Mouse (Mus musculus) intestine, embryonic 16.5 days (tissue): ENCODE data around the gene Spi1. TPM values are rescaled to one million over a fixed set of nuclear protein-coding genes. Genes with fewer than 3 reads are reported as not detected.
A peak's percentile ranks its signal among the peaks of the same experiment; 100 is the strongest.

ENCODE experiments used
- ATAC-seq: fragments of 200-750 bp; cut with Nextera tagmentation; 2 replicates; pipeline ENCODE4 v1.8.0; 2017; ENCODE audit warnings: moderate TSS enrichment, moderate library complexity
- H3K27ac ChIP-seq: fragments of 300-500 bp; sonication (generic); 2 replicates; pipeline ENCODE4 v1.5.1; 2014; ENCODE audit warnings: mild to moderate bottlenecking, low read length
- H3K27me3 ChIP-seq: fragments of 300-500 bp; sonication (generic); replicated peaks from 2 replicates; pipeline ENCODE4 v1.6.1; 2014; ENCODE audit warnings: low read length, control low read depth, mixed read lengths; ENCODE audit not compliant: control insufficient read depth, insufficient read depth
- H3K36me3 ChIP-seq: fragments of 300-500 bp; sonication (generic); 2 replicates; pipeline ENCODE4 v1.6.1; 2014; ENCODE audit warnings: low read length, control low read depth; ENCODE audit not compliant: control insufficient read depth, insufficient read depth
- H3K4me1 ChIP-seq: fragments of 300-500 bp; sonication (generic); 2 replicates; pipeline ENCODE4 v1.6.1; 2014; ENCODE audit warnings: low read length, control low read depth, mixed read lengths; ENCODE audit not compliant: control insufficient read depth, insufficient read depth
- H3K4me2 ChIP-seq: fragments of 300-500 bp; sonication (generic); 2 replicates; pipeline ENCODE4 v1.6.1; 2014; ENCODE audit warnings: low read depth, low read length, control low read depth
- H3K4me3 ChIP-seq: fragments of 300-500 bp; sonication (generic); 2 replicates; pipeline ENCODE4 v1.5.1; 2014; ENCODE audit warnings: mild to moderate bottlenecking, low read length
- H3K9ac ChIP-seq: fragments of 300-500 bp; sonication (generic); 2 replicates; pipeline ENCODE4 v1.6.1; 2014; ENCODE audit warnings: low read depth, low read length
- H3K9me3 ChIP-seq: fragments of 300-500 bp; sonication (generic); 2 replicates; pipeline ENCODE4 v1.6.1; 2016; ENCODE audit warnings: low read length, control low read depth; ENCODE audit not compliant: control insufficient read depth
- WGBS: fragments of 180-500 bp; shearing (Covaris S2); extraction: QIAGEN DNeasy Blood & Tissue Kit; methylation state at CpG from one replicate; pipeline ENCODE4 v1.1.7; 2014; 5-methylcytosine and 5-hydroxymethylcytosine counted together
- polyA plus RNA-seq: library from polyadenylated mRNA; unstranded; fragments of >200 nt; fragmentation: Nextera tagmentation; extraction: Ambion mirVana; gene quantifications from 2 replicates; pipeline ENCODE4 v1.2.1, GENCODE M21; 2015

Gene Spi1
- polyA plus RNA-seq, 1 experiment from 2014 or later: 4.2 TPM

- H3K27ac ChIP-seq: no peak overlapping the region
- H3K36me3 ChIP-seq: no peaks in the 10 kb centered on the region
- no peaks in the 10 kb centered on the region for H3K4me1 ChIP-seq
- no peak overlapping the region for H3K4me3 ChIP-seq
- no peak overlapping the region for H3K4me2 ChIP-seq
- whole genome bisulfite sequencing: 73% methylated on average over 9 of the region's 9 CpGs
- no peaks in the 10 kb centered on the region for H3K9me3 ChIP-seq
- H3K9ac ChIP-seq: no peak overlapping the region
- ATAC-seq: no peak
- no peaks in the 10 kb centered on the region for H3K27me3 ChIP-seq
Observed at GRCm38 (mm10) chr2:91086392-91087237, 4.4 kb downstream of the Spi1 start.

- Histone ChIP-seq H3K4me1 (no peaks in the 10 kb centered on the region), H3K27ac (no peak overlapping the region), H3K27me3 (no peaks in the 10 kb centered on the region), H3K4me3 (no peak overlapping the region), H3K9ac (no peak overlapping the region), H3K4me2 (no peak overlapping the region), H3K36me3 (no peaks in the 10 kb centered on the region), H3K9me3 (no peaks in the 10 kb centered on the region)
- whole genome bisulfite sequencing: 79% methylated on average over 9 of the region's 9 CpGs
- no peak for ATAC-seq
Observed at GRCm38 (mm10) chr2:91087453-91087852, 5.3 kb downstream of the Spi1 start.

DNA sequence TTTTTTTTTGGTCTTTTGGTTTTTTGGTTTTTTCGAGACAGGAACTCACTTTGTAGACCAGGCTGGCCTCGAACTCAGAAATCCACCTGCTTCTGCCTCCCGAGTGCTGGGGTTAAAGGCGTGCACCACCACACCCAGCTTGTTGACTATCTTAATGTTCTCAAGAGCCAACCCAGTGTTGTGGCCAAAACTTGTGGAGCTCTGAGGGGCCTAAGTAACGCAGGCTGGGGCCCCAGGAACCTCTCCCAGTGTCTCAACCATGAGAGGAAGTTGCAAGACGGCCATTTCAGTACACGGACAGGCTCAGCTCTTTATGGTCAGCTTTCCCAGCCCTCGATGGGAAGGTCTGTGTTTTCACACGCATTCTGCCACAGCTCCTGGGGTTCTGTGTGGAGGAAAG lies 6.8 kb downstream of the Spi1 start:
- H3K9ac ChIP-seq: no peak overlapping the region
- H3K4me2 ChIP-seq: no peak overlapping the region
- no peaks in the 10 kb centered on the region for H3K4me1 ChIP-seq
- H3K9me3 ChIP-seq: no peaks in the 10 kb centered on the region
- no peaks in the 10 kb centered on the region for H3K27me3 ChIP-seq
- WGBS: 77% methylated on average over 9 of the region's 9 CpGs
- H3K4me3 ChIP-seq: no peak overlapping the region
- H3K36me3 ChIP-seq: no peaks in the 10 kb centered on the region
- ATAC-seq: no peak
- H3K27ac ChIP-seq: no peak overlapping the region

DNA sequence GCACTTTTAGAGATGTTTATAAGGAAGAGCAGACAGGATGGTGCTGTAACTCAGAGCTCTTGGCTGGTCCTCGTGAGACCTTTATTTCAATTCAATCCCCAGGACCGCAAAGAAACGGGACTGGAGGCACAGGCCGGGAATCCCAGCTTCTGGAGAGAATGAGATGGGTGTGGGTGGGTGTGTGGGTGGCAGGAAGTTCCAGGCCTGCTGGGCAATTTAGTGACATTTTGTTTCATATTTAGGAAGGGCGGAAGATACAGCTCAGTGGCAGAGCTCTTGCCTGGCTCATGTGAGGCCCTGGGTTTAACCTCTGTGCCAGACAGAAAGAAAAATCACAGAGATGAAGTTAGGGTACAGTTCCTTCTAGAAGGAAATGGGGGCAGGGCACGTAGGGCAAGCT lies 8.0 kb downstream of the Spi1 start:
- Histone ChIP-seq H3K4me2 (no peak overlapping the region), H3K36me3 (no peaks in the 10 kb centered on the region), H3K27me3 (no peaks in the 10 kb centered on the region), H3K9ac (no peak overlapping the region), H3K4me3 (no peak overlapping the region), H3K27ac (no peak overlapping the region), H3K4me1 (no peaks in the 10 kb centered on the region), H3K9me3 (no peaks in the 10 kb centered on the region)
- no peak for ATAC-seq
- WGBS: 70% methylated on average over 6 of the region's 6 CpGs

DNA sequence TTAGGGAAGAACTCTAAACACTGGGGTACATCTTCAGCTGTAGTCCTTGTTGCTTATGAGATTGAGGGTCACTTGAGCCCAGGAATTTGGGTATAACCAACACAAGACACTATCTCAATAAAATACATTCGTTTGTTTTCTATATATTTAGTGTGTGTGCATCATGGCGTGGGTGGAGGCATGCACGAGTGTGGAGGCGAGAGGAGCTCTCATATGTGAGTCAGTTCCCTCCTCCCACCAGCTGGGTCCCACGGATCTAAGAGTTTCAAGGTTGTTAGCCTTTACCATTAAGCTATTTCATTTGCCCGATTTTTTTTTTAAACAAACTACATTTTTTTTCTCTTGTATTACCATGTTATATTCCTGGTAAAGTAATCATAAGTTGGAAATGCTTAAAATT lies 8.6 kb downstream of the Spi1 start:
- no peaks in the 10 kb centered on the region for H3K4me1 ChIP-seq
- no peaks in the 10 kb centered on the region for H3K9me3 ChIP-seq
- no peak overlapping the region for H3K27ac ChIP-seq
- H3K9ac ChIP-seq: no peak overlapping the region
- no peaks in the 10 kb centered on the region for H3K36me3 ChIP-seq
- H3K4me3 ChIP-seq: no peak overlapping the region
- no peak for ATAC-seq
- WGBS: 70% methylated on average over 6 of the region's 6 CpGs
- H3K4me2 ChIP-seq: no peak overlapping the region
- H3K27me3 ChIP-seq: no peaks in the 10 kb centered on the region

GRCm38 (mm10) chr2:91096524-91096923 lies 14.3 kb downstream of the Spi1 start:
- Histone ChIP-seq H3K27me3 (no peaks in the 10 kb centered on the region), H3K9ac (0 out of 2 replicates have a peak overlapping the region, but pooled peaks have one; percentile 15), H3K27ac (no peak overlapping the region), H3K4me2 (no peak overlapping the region), H3K4me1 (no peaks in the 10 kb centered on the region), H3K9me3 (no peaks in the 10 kb centered on the region), H3K36me3 (no peaks in the 10 kb centered on the region), H3K4me3 (0 out of 2 replicates have a peak overlapping the region, but pooled peaks have one; percentile 3)
- no peak for ATAC-seq
- 64% methylated on average over 14 of the region's 14 CpGs for WGBS

- 0 out of 2 replicates have a peak overlapping the region, but pooled peaks have one; percentile 3 for H3K4me3 ChIP-seq
- H3K27ac ChIP-seq: no peak overlapping the region
- no peaks in the 10 kb centered on the region for H3K9me3 ChIP-seq
- H3K27me3 ChIP-seq: no peaks in the 10 kb centered on the region
- no peaks in the 10 kb centered on the region for H3K36me3 ChIP-seq
- H3K4me2 ChIP-seq: no peak overlapping the region
- 0 out of 2 replicates have a peak overlapping the region, but pooled peaks have one; percentile 15 for H3K9ac ChIP-seq
- no peak for ATAC-seq
- 84% methylated on average over 10 of the region's 10 CpGs for WGBS
- H3K4me1 ChIP-seq: no peaks in the 10 kb centered on the region
Observed at GRCm38 (mm10) chr2:91097015-91097414, 14.8 kb downstream of the Spi1 start.

- Histone ChIP-seq H3K4me3 (no peak overlapping the region), H3K27ac (no peak overlapping the region), H3K4me2 (no peak overlapping the region), H3K9me3 (no peaks in the 10 kb centered on the region), H3K27me3 (no peaks in the 10 kb centered on the region), H3K36me3 (no peaks in the 10 kb centered on the region), H3K9ac (no peak overlapping the region), H3K4me1 (no peaks in the 10 kb centered on the region)
- ATAC-seq: no peak
- 85% methylated on average over 2 of the region's 2 CpGs for WGBS
Observed at GRCm38 (mm10) chr2:91098156-91098555, 16.0 kb downstream of the Spi1 start.

GRCm38 (mm10) chr2:91101124-91101740 lies 19.0 kb downstream of the Spi1 start:
- no peaks in the 10 kb centered on the region for H3K4me1 ChIP-seq
- H3K9ac ChIP-seq: 0 out of 2 replicates have a peak overlapping the region, but pooled peaks have one; percentile 10
- WGBS: 6% methylated on average over 7 of the region's 7 CpGs
- no peaks in the 10 kb centered on the region for H3K36me3 ChIP-seq
- no peaks in the 10 kb centered on the region for H3K9me3 ChIP-seq
- no peaks in the 10 kb centered on the region for H3K27me3 ChIP-seq
- H3K4me2 ChIP-seq: no peak overlapping the region
- peak; percentile 85 for ATAC-seq
- H3K27ac ChIP-seq: no peak overlapping the region
- no peak overlapping the region for H3K4me3 ChIP-seq
